In the genomic region with DNA sequence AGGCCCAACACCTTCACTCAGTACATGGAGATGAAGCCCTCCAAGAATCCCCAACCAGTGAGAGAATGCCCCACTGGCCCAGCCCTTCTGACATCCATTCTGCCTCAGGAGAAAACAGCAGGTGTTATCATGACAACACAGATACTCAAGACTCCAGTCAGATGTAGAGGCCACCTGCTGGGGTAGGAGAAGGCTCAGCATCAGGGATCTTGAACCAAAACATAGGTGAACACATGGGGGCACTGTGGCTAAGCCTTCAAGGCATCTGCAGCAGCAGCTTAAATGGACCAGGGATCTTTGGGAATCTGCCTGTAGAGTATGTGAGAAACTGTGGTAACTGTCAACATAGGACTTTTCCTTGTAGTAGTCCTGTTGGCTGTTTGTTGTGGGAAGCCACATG, we compare ENCODE assay signal across 10 mouse cellular contexts. TPM values are rescaled to one million over a fixed set of nuclear protein-coding genes. Genes with fewer than 3 reads are reported as not detected.
DNase-seq lines count a peak whose midpoint lies in the region; ATAC-seq and TF ChIP-seq lines count a peak whose summit lies in the region.
"Had no signal": no experiment of that assay in that cellular context is flagged by ENCODE, and none has a peak within 500 bp of the region (broad histone marks: within the 10 kb centered on the region; RNA-seq: fewer than 3 reads in every experiment).

No protein-coding gene starts in this region.

- TF ChIP-seq POLR2A in embryonic fibroblast, embryonic 13.5 days (IDR thresholded peaks at IDR 0.05; ENCODE audit: low read depth, low read length), result no peak
- no peak for TF ChIP-seq POLR2A in small intestine, adult 2 months (IDR thresholded peaks at IDR 0.05; ENCODE audit: low read depth, low read length)

- no peak overlapping the region for H3K27ac ChIP-seq in midbrain, embryonic 10.5 days (replicated peaks)
- H3K27ac ChIP-seq in midbrain, embryonic 11.5 days (ENCODE audit: low read depth, low read length), result no peak overlapping the region
- no peak overlapping the region for H3K27ac ChIP-seq in embryonic fibroblast, embryonic 13.5 days (ENCODE audit: insufficient read depth, low read length)
- no peak overlapping the region for H3K27ac ChIP-seq in small intestine, adult 2 months (ENCODE audit: insufficient read depth, low read depth, low read length)
- H3K27ac ChIP-seq: midbrain, embryonic 12.5 days had no signal

- H3K4me1 ChIP-seq in midbrain, embryonic 10.5 days, result no peaks in the 10 kb centered on the region
- H3K4me1 ChIP-seq in midbrain, embryonic 11.5 days (ENCODE audit: control insufficient read depth, insufficient read depth, low read length), result no peaks in the 10 kb centered on the region
- H3K4me1 ChIP-seq in embryonic fibroblast, embryonic 13.5 days (ENCODE audit: control insufficient read depth, insufficient read depth, low read length), result no peaks in the 10 kb centered on the region
- H3K4me1 ChIP-seq in small intestine, adult 2 months (ENCODE audit: control insufficient read depth, insufficient read depth, insufficient read length, low read length), result no peaks in the 10 kb centered on the region
- H3K4me1 ChIP-seq: midbrain, embryonic 12.5 days had no signal

- peaks cover 61% of the 10 kb centered on the region for H3K36me3 ChIP-seq in midbrain, embryonic 10.5 days
- H3K36me3 ChIP-seq in midbrain, embryonic 11.5 days (ENCODE audit: control insufficient read depth, insufficient read depth, low read length), result peaks cover 9% of the 10 kb centered on the region
- peaks cover 1% of the 10 kb centered on the region; the same call in 1 of the 2 replicates for H3K36me3 ChIP-seq in small intestine, adult 2 months (ENCODE audit: control insufficient read depth, insufficient read depth, low read length)

- 0 out of 2 replicates have a peak, but pooled peaks have one; percentile 12 for TF ChIP-seq CTCF in embryonic fibroblast, embryonic 13.5 days (IDR thresholded peaks at IDR 0.05; ENCODE audit: borderline replicate concordance, insufficient read depth, low read length)
- TF ChIP-seq CTCF in small intestine, adult 2 months (IDR thresholded peaks at IDR 0.05; ENCODE audit: extremely low read depth, insufficient read length, insufficient replicate concordance, low read depth, low read length), result peak; percentile 26; the same call in 1 of the 2 replicates

- no peak overlapping the region for H3K4me3 ChIP-seq in midbrain, embryonic 10.5 days
- no peak overlapping the region for H3K4me3 ChIP-seq in midbrain, embryonic 11.5 days (ENCODE audit: low read depth, low read length)
- H3K4me3 ChIP-seq in embryonic fibroblast, embryonic 13.5 days (ENCODE audit: insufficient read depth, low read length), result no peak overlapping the region
- no peak overlapping the region for H3K4me3 ChIP-seq in small intestine, adult 2 months (ENCODE audit: low read depth, low read length)
- H3K4me3 ChIP-seq: midbrain, embryonic 12.5 days had no signal

- no peak overlapping the region for H3K9ac ChIP-seq in midbrain, embryonic 11.5 days (ENCODE audit: low read length)
- H3K9ac ChIP-seq: midbrain, embryonic 12.5 days had no signal

- H3K4me2 ChIP-seq in midbrain, embryonic 11.5 days, result no peak overlapping the region
- H3K4me2 ChIP-seq: midbrain, embryonic 12.5 days had no signal

- no peaks in the 10 kb centered on the region for H3K27me3 ChIP-seq in midbrain, embryonic 10.5 days (ENCODE audit: low read depth, poor library complexity, severe bottlenecking)
- H3K27me3 ChIP-seq in midbrain, embryonic 11.5 days (ENCODE audit: control insufficient read depth, insufficient read depth, low read length), result no peaks in the 10 kb centered on the region
- H3K27me3 ChIP-seq in small intestine, adult 2 months (ENCODE audit: control insufficient read depth, insufficient read depth, low read length), result no peaks in the 10 kb centered on the region
- H3K27me3 ChIP-seq: midbrain, embryonic 12.5 days had no signal

- peak; percentile 29 for DNase-seq in embryo, embryonic 10 days (ENCODE audit: low spot score)
- DNase-seq in embryo, embryonic 9.5 days (ENCODE audit: extremely low spot score), result no peak
- DNase-seq in midbrain, embryonic 10.5 days (ENCODE audit: low spot score), result peak; percentile 10
- DNase-seq in midbrain, embryonic 11.5 days (ENCODE audit: low spot score, missing footprints), result no peak
- no peak for DNase-seq in urinary bladder, postnatal 10 days (ENCODE audit: low spot score)
- DNase-seq in right cerebral cortex, postnatal 4 days, result no peak

- H3K9me3 ChIP-seq in midbrain, embryonic 10.5 days (replicated peaks), result no peaks in the 10 kb centered on the region; the same call in 1 of the 2 replicates
- H3K9me3 ChIP-seq in midbrain, embryonic 11.5 days (ENCODE audit: control insufficient read depth, low read length), result no peaks in the 10 kb centered on the region
- H3K9me3 ChIP-seq: G1E; midbrain, embryonic 12.5 days had no signal

- no peak for ATAC-seq in midbrain, embryonic 11.5 days (ENCODE audit: low FRiP score)

RNA-seq across cellular contexts. Expression of a gene that starts 11.3 kb away (rescaled TPM):
- 24.6 and 25.3 TPM in 2 replicates for polyA plus RNA-seq in midbrain, embryonic 10.5 days (2016; fragmentation: Nextera tagmentation; extraction: Ambion mirVana)
- polyA plus RNA-seq in midbrain, embryonic 11.5 days (2014; fragmentation: Nextera tagmentation; extraction: Ambion mirVana), result 14.1 and 14.9 TPM in 2 replicates
- polyA plus RNA-seq in embryonic fibroblast, embryonic 13.5 days (2011; ENCODE audit: insufficient read length, low read depth, missing spikeins), result 67.5 and 95.8 TPM in 2 replicates
- 19.9 and 28.1 TPM in 2 replicates for polyA plus RNA-seq in small intestine, adult 2 months (2012; rRNA removed)

RNA-seq across cellular contexts. Expression of a gene that starts 11.5 kb away (rescaled TPM):
- 60.8 and 61.4 TPM in 2 replicates for polyA plus RNA-seq in midbrain, embryonic 10.5 days (2016; fragmentation: Nextera tagmentation; extraction: Ambion mirVana)
- polyA plus RNA-seq in midbrain, embryonic 11.5 days (2014; fragmentation: Nextera tagmentation; extraction: Ambion mirVana), result 54.9 and 58.0 TPM in 2 replicates
- 23.1 and 29.7 TPM in 2 replicates for polyA plus RNA-seq in embryonic fibroblast, embryonic 13.5 days (2011; ENCODE audit: insufficient read length, low read depth, missing spikeins)
- 2.8 and 4.8 TPM in 2 replicates for polyA plus RNA-seq in small intestine, adult 2 months (2012; rRNA removed)

Comparison
In these comparisons a context has a peak if more than half of its experiments do, and no peak if none do; other contexts are left out.
1. DNase-seq: peak in embryo, embryonic 10 days (single experiment) and midbrain, embryonic 10.5 days (single experiment); none in embryo, embryonic 9.5 days (single experiment), midbrain, embryonic 11.5 days (single experiment), urinary bladder, postnatal 10 days (single experiment) and right cerebral cortex, postnatal 4 days (single experiment).